Mouse (Mus musculus): ENCODE measurements at regions not wholly inside any gene's neighbourhood (a gene's known extent, or its start where the extent isn't known, plus 50 kb on each side); places are given as distances from the start of the nearest gene placed in this dataset.

- no peak for TF ChIP-seq CTCF (IDR thresholded peaks at IDR 0.05; ENCODE audit: low read depth, low read length)
- no peak for TF ChIP-seq GATA1 (IDR thresholded peaks at IDR 0.05; ENCODE audit: borderline replicate concordance, low read length)
- TF ChIP-seq POLR2AphosphoS5 (IDR thresholded peaks at IDR 0.05; ENCODE audit: insufficient replicate concordance, low read depth, low read length) = no peak
- no peak for TF ChIP-seq GATA2 (IDR thresholded peaks at IDR 0.05; ENCODE audit: borderline replicate concordance, low read depth, low read length)
Observed at GRCm38 (mm10) chr9:43858761-43859160, 115.0 kb downstream of the Nectin1 start.

Data from G1E (cell line).